Mouse (Mus musculus) brain, embryonic 14.5 days (tissue): ENCODE data around the gene Stfa3. TPM values are rescaled to one million over a fixed set of nuclear protein-coding genes. Genes with fewer than 3 reads are reported as not detected.
A peak's percentile ranks its signal among the peaks of the same experiment; 100 is the strongest.

Experiments
- DNase-seq: peaks from one replicate; pipeline ENCODE4 v3.0.0-alpha.2; 2011; ENCODE audit warnings: low read depth
- CTCF ChIP-seq: fragments of 200-500 bp; IDR thresholded peaks from 2 replicates; pipeline ENCODE4 v1.5.1; 2012; ENCODE audit warnings: inconsistent platforms, mild to moderate bottlenecking, moderate library complexity, borderline replicate concordance; ENCODE audit not compliant: insufficient read depth, insufficient read length; ENCODE audit errors: extremely low read depth
- POLR2A ChIP-seq: fragments of 200-500 bp; IDR thresholded peaks from 2 replicates; pipeline ENCODE4 v1.6.1; 2012; ENCODE audit warnings: mild to moderate bottlenecking, inconsistent platforms, borderline replicate concordance; ENCODE audit not compliant: poor library complexity, insufficient read depth, insufficient read length, severe bottlenecking; ENCODE audit errors: extremely low read depth
- polyA plus RNA-seq: library from polyadenylated mRNA; depleted of rRNA; stranded (reverse); fragments of >200 nt; gene quantifications from 2 replicates; pipeline ENCODE4 v1.2.3, GENCODE M21; 2012; rRNA removed

Gene Stfa3
- 0.82 and 1.8 TPM in 2 replicates for polyA plus RNA-seq

GRCm38 (mm10) chr16:36455342-36455802 is at the start of gene Stfa3:
Gene Stfa3 (minus strand): TSS chr16:36455392.
- no peak for TF ChIP-seq CTCF
- no peak for TF ChIP-seq POLR2A
- DNase-seq, result no peak

GRCm38 (mm10) chr16:36502286-36502685 is 47.1 kb upstream of the Stfa3 start:
- no peak for TF ChIP-seq CTCF
- no peak for TF ChIP-seq POLR2A
- no peak for DNase-seq

- no peak for DNase-seq
- TF ChIP-seq POLR2A (no peak), CTCF (no peak)
Observed at GRCm38 (mm10) chr16:36492420-36492819, 37.2 kb upstream of the Stfa3 start.

GRCm38 (mm10) chr16:36476866-36477265 is 21.7 kb upstream of the Stfa3 start:
- TF ChIP-seq POLR2A, result no peak
- no peak for TF ChIP-seq CTCF

GRCm38 (mm10) chr16:36475530-36475929 is 20.3 kb upstream of the Stfa3 start:
- TF ChIP-seq CTCF (no peak), POLR2A (no peak)
- DNase-seq, result no peak

More at GRCm38 (mm10) chr16:36476866-36477265, 21.7 kb upstream of the Stfa3 start:
- DNase-seq, result no peak

- TF ChIP-seq POLR2A (no peak), CTCF (no peak)
- no peak for DNase-seq
Observed at GRCm38 (mm10) chr16:36474849-36475248, 19.7 kb upstream of the Stfa3 start.

- DNase-seq, result peak; percentile 30
- TF ChIP-seq CTCF (peak; percentile 77; the same call in 1 of the 2 replicates), POLR2A (no peak)
Observed at GRCm38 (mm10) chr16:36473217-36474216, 18.3 kb upstream of the Stfa3 start.

- TF ChIP-seq CTCF, result no peak
- no peak for DNase-seq
Observed at GRCm38 (mm10) chr16:36471066-36471633, 16.0 kb upstream of the Stfa3 start.

GRCm38 (mm10) chr16:36469955-36470478 is 14.8 kb upstream of the Stfa3 start:
- DNase-seq, result no peak
- no peak for TF ChIP-seq POLR2A
- peak; percentile 42; the same call in 1 of the 2 replicates for TF ChIP-seq CTCF

GRCm38 (mm10) chr16:36469367-36469766 is 14.2 kb upstream of the Stfa3 start:
- TF ChIP-seq POLR2A, result no peak
- DNase-seq, result no peak

- TF ChIP-seq CTCF (peak; percentile 35; the same call in 1 of the 2 replicates), POLR2A (no peak)
- no peak for DNase-seq
Observed at GRCm38 (mm10) chr16:36468862-36469261, 13.7 kb upstream of the Stfa3 start.

GRCm38 (mm10) chr16:36467936-36468335 is 12.7 kb upstream of the Stfa3 start:
- DNase-seq, result no peak
- no peak for TF ChIP-seq POLR2A
- no peak for TF ChIP-seq CTCF

GRCm38 (mm10) chr16:36465436-36465835 is 10.2 kb upstream of the Stfa3 start:
- TF ChIP-seq POLR2A (no peak), CTCF (no peak)

More at GRCm38 (mm10) chr16:36465436-36465835, 10.2 kb upstream of the Stfa3 start:
- no peak for DNase-seq
